Mouse (Mus musculus) spleen, adult 2 months (tissue): ENCODE results near the gene Fbxw10. TPM values are rescaled to one million over a fixed set of nuclear protein-coding genes. Genes with fewer than 3 reads are reported as not detected.

Experiments
- DNase-seq, 2 experiments: peaks; one replicate each; pipeline versions ENCODE4 v3.0.0 to v3.0.0-alpha.2; 2012 to 2021; ENCODE audit warnings: low spot score in 2 of 2, low read depth in 1 of 2
- H3K27ac ChIP-seq: fragments of 200-500 bp; 2 replicates; pipeline ENCODE4 v1.5.1; 2012; ENCODE audit warnings: low read length, inconsistent platforms; ENCODE audit not compliant: insufficient read depth
- H3K27me3 ChIP-seq: fragments of 200-500 bp; 2 replicates; pipeline ENCODE4 v1.6.1; 2012; ENCODE audit warnings: mild to moderate bottlenecking, moderate library complexity, low read length, inconsistent platforms; ENCODE audit not compliant: control insufficient read depth, insufficient read depth
- H3K36me3 ChIP-seq: fragments of 200-500 bp; 2 replicates; pipeline ENCODE4 v1.6.1; 2012; ENCODE audit warnings: mild to moderate bottlenecking, low read length, inconsistent platforms; ENCODE audit not compliant: control insufficient read depth, insufficient read depth
- H3K4me1 ChIP-seq: fragments of 200-500 bp; 2 replicates; pipeline ENCODE4 v1.6.1; 2011; ENCODE audit warnings: inconsistent platforms; ENCODE audit not compliant: control insufficient read depth, insufficient read depth, insufficient read length
- H3K4me3 ChIP-seq: fragments of 200-500 bp; 2 replicates; pipeline ENCODE4 v1.5.1; 2011; ENCODE audit warnings: mild to moderate bottlenecking, inconsistent platforms; ENCODE audit not compliant: insufficient read depth, insufficient read length; ENCODE audit errors: extremely low read depth
- CTCF ChIP-seq: fragments of 200-500 bp; IDR thresholded peaks from 2 replicates; pipeline ENCODE4 v1.5.1; 2011; ENCODE audit warnings: mild to moderate bottlenecking, inconsistent platforms; ENCODE audit not compliant: insufficient read depth, insufficient read length, insufficient replicate concordance; ENCODE audit errors: extremely low read depth
- POLR2A ChIP-seq: fragments of 200-500 bp; IDR thresholded peaks from 2 replicates; pipeline ENCODE4 v1.6.1; 2011; ENCODE audit warnings: low read depth, low read length, inconsistent platforms
- WGBS: fragments of 180-500 bp; shearing (Covaris S2); methylation state at CpG from one replicate; pipeline ENCODE4 v1.1.7; 2018; 5-methylcytosine and 5-hydroxymethylcytosine counted together
- polyA plus RNA-seq: library from polyadenylated mRNA; depleted of rRNA; stranded (reverse); fragments of >200 nt; gene quantifications from 2 replicates; pipeline ENCODE4 v1.2.3, GENCODE M21; 2012

Gene Fbxw10
- polyA plus RNA-seq, 1 experiment: 0.69 TPM

DNA sequence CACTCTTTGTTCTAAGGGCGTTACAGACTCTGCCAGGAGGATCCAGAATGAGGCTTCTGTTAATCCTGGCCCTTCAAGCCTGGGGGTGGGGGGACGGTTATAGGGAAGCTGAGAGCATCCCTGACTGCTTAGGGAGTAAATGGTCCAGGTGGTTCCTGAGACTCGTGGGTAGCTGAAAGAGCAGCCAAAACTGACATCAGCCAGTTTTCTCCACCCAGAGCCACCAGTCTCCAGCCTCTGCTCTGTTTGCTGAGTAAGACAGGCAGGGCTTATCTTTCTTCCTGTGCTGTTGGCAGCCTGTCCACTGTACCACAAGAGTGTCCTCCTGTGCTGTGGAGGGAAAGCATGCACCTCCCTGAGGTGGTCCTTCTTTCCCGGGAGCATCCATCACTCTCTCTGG is 32.2 kb upstream of the Fbxw10 start:
- TF ChIP-seq POLR2A (no peak), CTCF (no peak)
- no peak for DNase-seq
- Histone ChIP-seq H3K36me3 (no peaks in the 10 kb centered on the region), H3K27ac (no peak overlapping the region), H3K4me3 (no peak overlapping the region), H3K4me1 (no peaks in the 10 kb centered on the region), H3K27me3 (no peaks in the 10 kb centered on the region)
- 51% methylated on average over 4 of the region's 4 CpGs for WGBS

DNA sequence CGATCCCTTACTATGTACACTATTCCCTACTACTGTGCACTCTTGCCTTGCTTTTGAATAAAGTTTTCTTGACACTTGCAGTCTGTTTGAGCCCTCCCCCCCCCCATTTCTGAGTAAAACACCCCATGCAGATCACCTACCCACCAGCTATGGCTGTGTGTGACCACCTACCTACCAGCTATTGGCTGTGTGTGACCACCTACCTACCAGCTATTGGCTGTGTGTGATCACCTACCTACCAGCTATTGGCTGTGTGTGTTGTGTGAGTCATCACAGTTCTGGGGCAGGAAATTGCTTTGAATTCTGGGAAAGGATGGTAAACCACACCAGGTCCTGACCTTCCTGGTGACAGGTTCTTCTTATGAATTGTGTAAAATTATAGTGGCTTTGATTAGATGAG is 31.4 kb upstream of the Fbxw10 start:
- no peak for DNase-seq
- WGBS: 88% methylated on average over 1 of the region's 1 CpGs
- H3K36me3 ChIP-seq: no peaks in the 10 kb centered on the region
- peaks cover 4% of the 10 kb centered on the region; the same call in 1 of the 2 replicates for H3K4me1 ChIP-seq
- no peak overlapping the region for H3K4me3 ChIP-seq
- no peaks in the 10 kb centered on the region for H3K27me3 ChIP-seq
- H3K27ac ChIP-seq: no peak overlapping the region
- TF ChIP-seq POLR2A (no peak), CTCF (no peak)

DNA sequence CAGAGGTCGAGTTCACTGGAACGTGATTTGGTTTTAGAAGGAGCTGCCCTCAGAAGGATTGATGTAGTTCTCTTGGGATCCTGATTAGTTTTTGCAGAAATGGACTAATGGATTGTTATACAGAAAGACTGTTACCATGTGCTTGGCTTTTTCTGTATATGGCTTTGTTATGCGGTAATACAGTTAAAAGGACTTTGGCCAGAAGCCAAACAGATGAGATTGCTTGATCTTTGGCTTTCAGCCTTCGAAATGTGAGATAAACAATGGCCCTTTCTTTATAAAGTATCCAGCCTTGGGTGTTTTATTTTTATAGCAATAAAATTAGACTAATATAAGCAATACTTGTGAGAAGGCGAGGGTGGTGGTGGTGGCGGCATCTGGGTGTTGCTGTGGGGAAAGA is 30.3 kb upstream of the Fbxw10 start:
- 79% methylated on average over 6 of the region's 6 CpGs for WGBS
- DNase-seq: no peak
- no peak overlapping the region for H3K4me3 ChIP-seq
- H3K27ac ChIP-seq: no peak overlapping the region
- no peaks in the 10 kb centered on the region for H3K27me3 ChIP-seq
- peaks cover 5% of the 10 kb centered on the region; the same call in 1 of the 2 replicates for H3K4me1 ChIP-seq
- H3K36me3 ChIP-seq: no peaks in the 10 kb centered on the region
- TF ChIP-seq POLR2A (no peak), CTCF (no peak)

DNA sequence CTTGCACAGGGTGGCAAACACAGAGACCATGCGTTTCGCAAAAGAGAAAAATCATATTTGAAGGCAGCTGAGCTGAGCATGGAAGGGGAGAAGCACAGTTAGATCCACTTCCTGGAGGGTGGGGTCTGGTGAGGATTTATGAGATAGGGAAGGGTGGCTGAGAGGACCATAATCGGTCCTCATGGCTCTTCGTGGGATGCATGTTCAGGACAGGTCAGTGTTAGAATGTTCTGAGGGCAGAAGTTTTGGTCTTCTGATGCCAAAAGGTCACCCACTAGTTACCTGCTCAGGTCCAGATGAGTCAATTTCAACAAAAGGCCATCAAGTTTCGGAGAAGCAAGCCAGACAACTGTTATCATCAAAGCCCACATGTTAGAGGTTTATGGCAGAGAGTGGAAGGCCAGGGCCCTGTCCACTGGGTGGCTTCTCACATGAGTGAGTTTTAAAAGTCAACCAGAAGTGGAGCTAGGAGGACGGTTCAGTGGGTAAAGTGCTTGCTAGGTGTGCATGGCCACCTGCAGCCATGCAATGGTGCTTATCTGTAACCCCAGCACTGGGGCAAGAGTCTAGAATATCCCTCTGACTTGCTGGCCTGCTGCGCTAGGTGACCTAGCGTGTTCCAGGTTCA is 27.7 kb upstream of the Fbxw10 start:
- Histone ChIP-seq H3K4me1 (peaks cover 8% of the 10 kb centered on the region; the same call in 1 of the 2 replicates), H3K27me3 (no peaks in the 10 kb centered on the region), H3K27ac (no peak overlapping the region), H3K4me3 (no peak overlapping the region), H3K36me3 (no peaks in the 10 kb centered on the region)
- TF ChIP-seq CTCF (no peak), POLR2A (no peak)
- 72% methylated on average over 8 of the region's 8 CpGs for WGBS
- DNase-seq: no peak

DNA sequence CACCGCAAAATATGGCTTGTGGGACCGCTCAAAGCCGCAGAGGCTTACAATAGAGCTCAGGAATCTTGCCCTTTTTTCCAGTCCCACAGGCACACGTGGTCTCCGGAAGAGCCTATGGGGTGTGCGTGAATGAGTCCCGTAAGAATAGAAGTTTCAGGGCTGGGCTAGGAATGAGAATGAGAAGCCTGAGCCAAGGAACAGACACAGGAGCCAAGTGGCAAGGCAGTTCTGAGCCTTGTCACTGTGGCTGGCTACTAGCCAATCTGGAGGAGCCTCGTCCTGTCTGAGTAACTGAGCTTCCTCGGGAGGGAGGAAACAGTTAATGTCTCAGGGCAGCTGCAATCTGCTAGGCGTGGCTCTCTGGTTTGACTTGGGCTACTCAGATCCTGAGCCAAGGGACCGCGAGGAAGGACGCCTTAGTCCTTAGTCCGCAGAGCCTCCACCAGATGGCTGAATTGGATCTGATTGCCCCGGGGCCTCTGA is 26.8 kb upstream of the Fbxw10 start, which contains the start of gene Trim16:
Gene Trim16, plus strand, starts transcription at position 173 of the 483 bp plus-strand sequence.
- peak in 1 of 2 experiments; percentile 18 for DNase-seq
- TF ChIP-seq CTCF (no peak), POLR2A (no peak)

DNA sequence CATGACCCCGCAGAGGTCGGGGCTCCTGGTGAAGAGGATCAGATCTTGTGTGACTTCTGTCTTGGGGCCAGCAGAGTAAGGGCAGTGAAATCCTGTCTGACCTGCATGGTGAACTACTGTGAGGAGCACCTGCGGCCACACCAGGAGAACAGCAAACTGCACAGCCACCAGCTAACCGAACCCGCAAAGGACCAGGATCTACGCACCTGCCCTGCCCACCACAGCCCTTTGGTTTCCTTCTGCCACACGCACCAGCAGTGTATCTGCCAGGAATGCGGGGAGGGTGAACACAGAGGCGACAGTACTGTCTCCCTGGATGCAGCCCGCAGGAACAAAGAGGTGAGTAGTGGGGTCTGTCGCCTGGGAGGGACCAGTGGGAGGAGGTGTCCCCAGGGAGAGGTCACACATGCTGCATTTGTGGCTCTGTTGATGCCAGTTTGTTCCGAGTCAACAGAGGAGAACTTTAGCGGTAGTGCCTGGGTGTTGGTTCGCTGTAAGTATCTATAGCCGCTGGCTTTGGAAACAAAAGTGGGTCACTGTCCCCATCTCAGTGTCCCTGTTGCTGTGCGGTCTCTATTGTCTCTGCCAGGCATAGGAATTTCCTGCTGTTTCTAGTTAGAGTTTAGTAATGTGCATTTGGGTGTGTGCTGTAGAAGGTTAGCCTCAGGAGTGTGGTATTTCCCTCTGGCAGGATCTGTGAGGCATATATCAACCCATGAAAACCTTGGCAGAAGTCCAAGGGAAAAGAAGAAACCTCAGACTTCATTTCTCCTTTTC is 26.0 kb upstream of the Fbxw10 start:
- Histone ChIP-seq H3K36me3 (no peaks in the 10 kb centered on the region), H3K4me3 (peak overlapping the region; percentile 24; the same call in 1 of the 2 replicates), H3K27me3 (no peaks in the 10 kb centered on the region), H3K27ac (no peak overlapping the region), H3K4me1 (peaks cover 8% of the 10 kb centered on the region; the same call in 1 of the 2 replicates)
- DNase-seq: peak in 1 of 2 experiments; percentile 9
- WGBS: 1% methylated on average over 16 of the region's 16 CpGs
- TF ChIP-seq CTCF (no peak), POLR2A (no peak)

More for the DNA sequence above, 26.8 kb upstream of the Fbxw10 start, which contains the start of gene Trim16:
- 3% methylated on average over 15 of the region's 15 CpGs for WGBS
- H3K4me1 ChIP-seq: peaks cover 8% of the 10 kb centered on the region; the same call in 1 of the 2 replicates
- peak within 1 kb of the TSS; percentile 5; the same call in 1 of the 2 replicates for H3K27ac ChIP-seq
- H3K36me3 ChIP-seq: no peaks in the 10 kb centered on the region
- H3K4me3 ChIP-seq: peak within 1 kb of the TSS; percentile 24
- no peaks in the 10 kb centered on the region for H3K27me3 ChIP-seq

DNA sequence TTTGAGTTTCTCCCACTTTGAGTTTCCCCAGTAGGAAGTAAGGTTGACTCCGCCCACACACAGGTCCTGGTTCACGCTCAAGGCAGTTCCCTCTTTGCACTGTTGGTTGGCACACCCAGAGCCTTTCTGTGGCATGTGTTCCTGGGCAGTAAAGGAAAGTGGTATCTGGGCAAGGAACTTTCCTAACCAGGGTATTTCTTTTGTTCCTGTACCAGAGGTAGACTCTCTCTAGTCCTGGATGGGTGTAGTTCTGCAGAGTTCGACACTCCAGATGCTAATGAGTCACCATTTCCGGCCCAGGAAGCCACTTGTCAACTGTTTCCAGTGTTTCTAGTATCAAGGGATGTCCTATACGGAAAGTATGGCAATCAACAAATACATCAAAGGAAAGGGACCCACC is 25.0 kb upstream of the Fbxw10 start:
- 16% methylated on average over 5 of the region's 5 CpGs for WGBS
- H3K27me3 ChIP-seq: no peaks in the 10 kb centered on the region
- peaks cover 8% of the 10 kb centered on the region; the same call in 1 of the 2 replicates for H3K4me1 ChIP-seq
- H3K4me3 ChIP-seq: no peak overlapping the region
- DNase-seq: no peak
- no peak overlapping the region for H3K27ac ChIP-seq
- no peaks in the 10 kb centered on the region for H3K36me3 ChIP-seq
- TF ChIP-seq CTCF (no peak), POLR2A (no peak)
